Mouse (Mus musculus) ES-Bruce4 (cell line): ENCODE measurements around the gene Cipc. TPM values are rescaled to one million over a fixed set of nuclear protein-coding genes. Genes with fewer than 3 reads are reported as not detected.

ENCODE experiments used
- H3K27ac ChIP-seq: 2 replicates; pipeline ENCODE4 v1.5.1; 2012; ENCODE audit warnings: low read length, inconsistent platforms; ENCODE audit not compliant: insufficient read depth
- H3K27me3 ChIP-seq: 2 replicates; pipeline ENCODE4 v1.6.1; 2012; ENCODE audit warnings: mild to moderate bottlenecking, low read length, inconsistent platforms; ENCODE audit not compliant: control insufficient read depth, poor library complexity, insufficient read depth, severe bottlenecking
- H3K36me3 ChIP-seq: 2 replicates; pipeline ENCODE4 v1.6.1; 2012; ENCODE audit warnings: inconsistent platforms, mild to moderate bottlenecking, low read length, moderate library complexity; ENCODE audit not compliant: control insufficient read depth, poor library complexity, insufficient read depth, severe bottlenecking
- H3K4me1 ChIP-seq: one replicate; pipeline ENCODE4 v1.8.1; 2011; ENCODE audit warnings: low read length; ENCODE audit not compliant: control insufficient read depth, insufficient read depth
- H3K4me3 ChIP-seq: 2 replicates; pipeline ENCODE4 v1.5.1; 2011; ENCODE audit warnings: low read depth, mild to moderate bottlenecking, low read length
- H3K9ac ChIP-seq: 2 replicates; pipeline ENCODE4 v1.6.1; 2012; ENCODE audit warnings: low read depth, mild to moderate bottlenecking, inconsistent platforms; ENCODE audit not compliant: poor library complexity, severe bottlenecking
- H3K9me3 ChIP-seq: replicated peaks from 2 replicates; pipeline ENCODE4 v1.6.1; 2012; ENCODE audit warnings: mild to moderate bottlenecking, low read length, inconsistent platforms; ENCODE audit not compliant: control insufficient read depth, poor library complexity, insufficient read depth, severe bottlenecking
- CTCF ChIP-seq: IDR thresholded peaks from one replicate; pipeline ENCODE4 v1.8.1; 2011; ENCODE audit warnings: low read depth, low read length
- EP300 ChIP-seq: IDR thresholded peaks from 2 replicates; pipeline ENCODE4 v1.6.1; 2011; ENCODE audit warnings: low read depth, low read length; ENCODE audit not compliant: insufficient read depth
- POLR2A ChIP-seq: IDR thresholded peaks from one replicate; pipeline ENCODE4 v1.8.1; 2011; ENCODE audit warnings: low read length; ENCODE audit not compliant: insufficient read depth
- polyA plus RNA-seq: library from polyadenylated mRNA; stranded (reverse); fragments of >200 nt; gene quantifications from 2 replicates; pipeline ENCODE4 v1.2.4, GENCODE M21; 2011; ENCODE audit warnings: low read depth; ENCODE audit not compliant: missing spikeins, insufficient read depth, insufficient read length

Cipc gene
- polyA plus RNA-seq, 1 experiment = 23.5 TPM

DNA sequence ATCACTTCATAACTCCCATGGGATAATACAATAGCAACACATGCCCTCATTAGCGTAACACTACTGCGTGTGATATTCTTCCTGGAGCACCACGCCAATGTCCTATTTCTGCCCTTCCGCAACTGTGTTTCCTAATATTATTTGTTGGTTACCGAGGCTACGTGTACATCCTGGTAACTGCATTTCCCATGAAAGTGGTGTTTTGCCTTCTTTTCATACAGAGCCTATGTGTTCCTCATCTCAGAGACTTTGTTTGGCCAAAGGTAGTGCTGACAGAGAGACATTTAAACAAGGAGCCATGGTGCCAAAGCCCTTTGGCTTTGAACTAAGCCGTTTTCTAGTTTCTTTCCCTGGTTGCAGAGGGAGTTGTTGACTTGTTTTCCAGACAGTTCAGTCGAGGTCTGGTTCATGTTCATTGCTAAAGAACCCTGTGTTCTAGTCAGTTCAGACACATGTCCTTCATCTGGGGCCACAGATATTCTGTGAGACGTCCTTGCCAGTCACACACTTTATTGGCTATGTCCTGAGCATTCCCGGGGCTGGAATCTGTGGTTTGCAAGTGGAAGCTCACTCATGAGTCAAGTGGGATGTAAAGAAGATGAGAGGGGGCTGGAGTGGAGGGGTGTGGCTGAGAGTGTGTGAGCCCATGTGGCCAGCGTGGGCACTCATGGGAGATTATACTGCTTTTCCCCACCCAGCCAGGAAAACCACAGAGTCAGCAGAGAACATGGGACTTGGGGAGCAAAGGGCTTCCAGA lies 10.1 kb upstream of the Cipc start:
- no peaks in the 10 kb centered on the region for H3K27me3 ChIP-seq
- H3K4me3 ChIP-seq = no peak overlapping the region
- TF ChIP-seq CTCF (no peak), POLR2A (no peak), EP300 (no peak)
- no peak overlapping the region for H3K27ac ChIP-seq
- H3K9me3 ChIP-seq = no peaks in the 10 kb centered on the region
- no peak overlapping the region for H3K9ac ChIP-seq
- peaks cover 6% of the 10 kb centered on the region for H3K4me1 ChIP-seq
- no peaks in the 10 kb centered on the region for H3K36me3 ChIP-seq

DNA sequence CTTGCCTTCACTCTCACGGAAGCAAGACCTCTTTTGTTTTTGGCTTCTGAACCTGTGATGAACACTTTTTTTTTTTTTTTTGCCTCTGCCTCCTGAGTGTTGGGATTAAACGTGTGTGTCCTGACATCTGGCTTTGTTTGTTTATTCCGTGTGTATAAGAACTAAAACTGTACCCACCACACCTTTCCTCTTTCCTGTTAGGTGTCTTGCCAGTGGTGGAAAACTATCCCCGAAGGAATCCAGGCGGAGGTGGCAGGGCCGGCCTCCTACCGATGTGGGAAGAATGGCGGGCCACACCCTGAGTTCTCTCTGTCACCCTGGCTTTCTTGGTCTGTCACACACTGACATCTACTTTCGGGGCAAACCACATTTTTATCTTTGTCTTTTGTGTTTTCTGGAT lies 8.3 kb upstream of the Cipc start:
- Histone ChIP-seq H3K9ac (no peak overlapping the region), H3K27ac (no peak overlapping the region), H3K9me3 (no peaks in the 10 kb centered on the region), H3K36me3 (no peaks in the 10 kb centered on the region), H3K4me1 (peaks cover 8% of the 10 kb centered on the region), H3K4me3 (no peak overlapping the region), H3K27me3 (no peaks in the 10 kb centered on the region)
- no peak for TF ChIP-seq EP300
- no peak for TF ChIP-seq POLR2A
- no peak for TF ChIP-seq CTCF

GRCm38 (mm10) chr12:86941173-86941572 lies 5.7 kb upstream of the Cipc start:
- H3K9ac ChIP-seq = no peak overlapping the region
- H3K27ac ChIP-seq = no peak overlapping the region

DNA sequence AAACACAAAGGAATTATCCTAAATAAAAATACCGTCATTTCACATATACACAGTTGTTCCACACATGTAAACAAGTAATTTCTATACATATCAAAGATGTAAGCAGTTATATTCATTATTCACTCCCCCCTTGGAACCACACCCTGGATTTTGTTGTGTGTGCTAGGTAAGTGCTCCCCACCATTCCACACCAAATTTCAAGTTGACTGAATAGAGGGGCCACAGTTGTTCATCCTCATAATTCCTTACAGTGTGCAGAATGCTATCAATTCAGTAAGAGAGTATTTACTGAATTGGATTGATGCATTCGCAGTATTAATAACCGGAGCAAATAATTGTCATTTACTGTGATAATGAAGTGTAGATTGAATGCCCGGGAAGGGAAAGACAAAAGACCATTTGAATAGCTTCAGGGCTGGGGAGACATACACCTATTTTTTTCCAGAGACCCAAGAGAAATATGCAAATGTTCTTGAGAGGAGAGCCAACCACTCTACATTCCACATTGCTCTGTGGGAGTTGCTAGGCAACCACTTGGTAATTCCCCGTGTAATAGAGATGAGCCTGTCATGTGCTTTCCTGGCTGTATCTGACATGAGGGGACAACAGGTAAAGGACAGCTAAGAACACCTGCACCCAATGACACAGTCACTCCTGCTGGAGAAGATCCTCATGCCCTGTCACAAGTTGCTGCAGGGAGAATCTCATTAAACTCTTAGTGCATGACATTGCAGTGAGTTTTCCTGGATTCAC lies 4.9 kb upstream of the Cipc start:
- Histone ChIP-seq H3K9ac (no peak overlapping the region), H3K36me3 (no peaks in the 10 kb centered on the region), H3K4me1 (peaks cover 8% of the 10 kb centered on the region), H3K4me3 (no peak overlapping the region), H3K27me3 (no peaks in the 10 kb centered on the region), H3K9me3 (no peaks in the 10 kb centered on the region), H3K27ac (no peak overlapping the region)
- TF ChIP-seq EP300 (no peak), CTCF (no peak), POLR2A (no peak)

More at GRCm38 (mm10) chr12:86941173-86941572, 5.7 kb upstream of the Cipc start:
- H3K27me3 ChIP-seq = no peaks in the 10 kb centered on the region
- H3K4me3 ChIP-seq = no peak overlapping the region
- H3K4me1 ChIP-seq = peaks cover 8% of the 10 kb centered on the region
- TF ChIP-seq CTCF = peak; percentile 12
- TF ChIP-seq POLR2A = no peak
- no peak for TF ChIP-seq EP300
- H3K36me3 ChIP-seq = no peaks in the 10 kb centered on the region
- H3K9me3 ChIP-seq = no peaks in the 10 kb centered on the region

- TF ChIP-seq POLR2A = no peak
- TF ChIP-seq CTCF = no peak
- TF ChIP-seq EP300 = no peak
- Histone ChIP-seq H3K9me3 (no peaks in the 10 kb centered on the region), H3K4me1 (peaks cover 8% of the 10 kb centered on the region), H3K27me3 (no peaks in the 10 kb centered on the region), H3K4me3 (no peak overlapping the region), H3K27ac (peak overlapping the region; percentile 6), H3K9ac (no peak overlapping the region), H3K36me3 (no peaks in the 10 kb centered on the region)
Observed at GRCm38 (mm10) chr12:86943421-86943820, 3.4 kb upstream of the Cipc start.

GRCm38 (mm10) chr12:86945126-86945525 lies 1.7 kb upstream of the Cipc start:
- H3K4me3 ChIP-seq = no peak overlapping the region
- H3K27ac ChIP-seq = no peak overlapping the region
- peak; percentile 30 for TF ChIP-seq CTCF
- TF ChIP-seq EP300 = no peak
- peaks cover 8% of the 10 kb centered on the region for H3K4me1 ChIP-seq
- H3K9me3 ChIP-seq = no peaks in the 10 kb centered on the region
- no peaks in the 10 kb centered on the region for H3K27me3 ChIP-seq
- no peaks in the 10 kb centered on the region for H3K36me3 ChIP-seq
- H3K9ac ChIP-seq = no peak overlapping the region
